Mouse (Mus musculus) ES-Bruce4 (cell line): ENCODE measurements around the gene Phf7. TPM values are rescaled to one million over a fixed set of nuclear protein-coding genes. Genes with fewer than 3 reads are reported as not detected.

Experiments
- H3K27ac ChIP-seq: 2 replicates; pipeline ENCODE4 v1.5.1; 2012; ENCODE audit warnings: low read length, inconsistent platforms; ENCODE audit not compliant: insufficient read depth
- H3K27me3 ChIP-seq: 2 replicates; pipeline ENCODE4 v1.6.1; 2012; ENCODE audit warnings: mild to moderate bottlenecking, low read length, inconsistent platforms; ENCODE audit not compliant: control insufficient read depth, poor library complexity, insufficient read depth, severe bottlenecking
- H3K36me3 ChIP-seq: 2 replicates; pipeline ENCODE4 v1.6.1; 2012; ENCODE audit warnings: inconsistent platforms, mild to moderate bottlenecking, low read length, moderate library complexity; ENCODE audit not compliant: control insufficient read depth, poor library complexity, insufficient read depth, severe bottlenecking
- H3K4me1 ChIP-seq: one replicate; pipeline ENCODE4 v1.8.1; 2011; ENCODE audit warnings: low read length; ENCODE audit not compliant: control insufficient read depth, insufficient read depth
- H3K4me3 ChIP-seq: 2 replicates; pipeline ENCODE4 v1.5.1; 2011; ENCODE audit warnings: low read depth, mild to moderate bottlenecking, low read length
- H3K9ac ChIP-seq: 2 replicates; pipeline ENCODE4 v1.6.1; 2012; ENCODE audit warnings: low read depth, mild to moderate bottlenecking, inconsistent platforms; ENCODE audit not compliant: poor library complexity, severe bottlenecking
- H3K9me3 ChIP-seq: replicated peaks from 2 replicates; pipeline ENCODE4 v1.6.1; 2012; ENCODE audit warnings: mild to moderate bottlenecking, low read length, inconsistent platforms; ENCODE audit not compliant: control insufficient read depth, poor library complexity, insufficient read depth, severe bottlenecking
- CTCF ChIP-seq: IDR thresholded peaks from one replicate; pipeline ENCODE4 v1.8.1; 2011; ENCODE audit warnings: low read depth, low read length
- EP300 ChIP-seq: IDR thresholded peaks from 2 replicates; pipeline ENCODE4 v1.6.1; 2011; ENCODE audit warnings: low read depth, low read length; ENCODE audit not compliant: insufficient read depth
- POLR2A ChIP-seq: IDR thresholded peaks from one replicate; pipeline ENCODE4 v1.8.1; 2011; ENCODE audit warnings: low read length; ENCODE audit not compliant: insufficient read depth
- polyA plus RNA-seq: library from polyadenylated mRNA; stranded (reverse); fragments of >200 nt; gene quantifications from 2 replicates; pipeline ENCODE4 v1.2.4, GENCODE M21; 2011; ENCODE audit warnings: low read depth; ENCODE audit not compliant: missing spikeins, insufficient read depth, insufficient read length

Phf7 gene
- polyA plus RNA-seq, 1 experiment, result 15.3 TPM

DNA sequence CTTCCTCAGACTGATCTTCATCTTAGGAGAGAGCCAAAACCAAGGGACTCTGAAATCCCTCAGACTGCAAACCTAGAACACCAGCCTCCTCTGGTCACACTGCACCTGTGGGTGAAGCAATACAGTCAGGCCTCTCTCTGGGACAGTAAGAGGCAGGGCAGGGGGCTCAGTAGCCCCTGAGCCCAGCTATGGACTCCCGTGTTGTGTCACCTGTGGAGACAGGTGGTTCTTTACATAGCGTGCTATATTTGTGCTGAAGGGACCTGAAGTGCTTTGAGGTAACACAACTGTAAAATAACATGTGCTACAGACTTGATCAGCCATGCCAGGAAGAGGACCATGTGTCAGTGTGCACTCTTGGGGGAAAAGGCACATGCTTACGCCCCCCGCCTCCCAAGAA lies 55.6 kb downstream of the Phf7 start:
- Histone ChIP-seq H3K9ac (no peak overlapping the region), H3K27ac (no peak overlapping the region), H3K36me3 (peaks cover 42% of the 10 kb centered on the region), H3K9me3 (no peaks in the 10 kb centered on the region), H3K4me1 (no peaks in the 10 kb centered on the region), H3K27me3 (no peaks in the 10 kb centered on the region), H3K4me3 (no peak overlapping the region)
- no peak for TF ChIP-seq CTCF
- no peak for TF ChIP-seq EP300
- TF ChIP-seq POLR2A, result no peak

DNA sequence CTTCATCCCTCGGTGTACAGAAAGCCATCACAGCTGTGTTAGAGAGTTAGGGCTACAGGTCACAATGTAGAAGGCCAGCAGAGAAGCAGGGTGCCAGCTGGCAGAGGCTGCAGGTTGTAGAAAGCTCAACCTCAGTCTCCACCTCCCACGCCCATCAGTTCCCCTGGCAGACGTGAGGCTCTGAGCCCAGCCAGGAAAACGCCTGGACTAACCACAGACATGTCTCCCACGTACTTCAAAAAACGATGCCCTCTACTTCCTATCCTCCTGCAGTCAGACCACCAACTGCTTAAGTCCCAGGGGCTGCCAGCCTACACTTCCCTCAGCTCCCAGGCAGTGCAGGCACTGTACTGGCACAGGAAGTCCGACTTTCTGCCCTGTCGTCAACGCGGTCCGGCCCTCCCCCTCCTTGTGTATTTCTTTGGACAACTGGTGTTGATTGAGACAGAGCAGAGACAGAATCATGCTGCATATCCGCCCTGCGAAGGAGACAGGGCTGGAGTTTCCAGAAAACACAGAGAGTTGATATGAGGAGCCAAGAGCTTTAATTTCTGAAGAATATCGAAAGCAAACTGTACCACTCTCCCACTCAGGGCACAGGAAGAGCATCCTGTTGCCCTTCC lies 56.1 kb downstream of the Phf7 start:
- peaks cover 47% of the 10 kb centered on the region for H3K36me3 ChIP-seq
- H3K4me1 ChIP-seq, result no peaks in the 10 kb centered on the region

DNA sequence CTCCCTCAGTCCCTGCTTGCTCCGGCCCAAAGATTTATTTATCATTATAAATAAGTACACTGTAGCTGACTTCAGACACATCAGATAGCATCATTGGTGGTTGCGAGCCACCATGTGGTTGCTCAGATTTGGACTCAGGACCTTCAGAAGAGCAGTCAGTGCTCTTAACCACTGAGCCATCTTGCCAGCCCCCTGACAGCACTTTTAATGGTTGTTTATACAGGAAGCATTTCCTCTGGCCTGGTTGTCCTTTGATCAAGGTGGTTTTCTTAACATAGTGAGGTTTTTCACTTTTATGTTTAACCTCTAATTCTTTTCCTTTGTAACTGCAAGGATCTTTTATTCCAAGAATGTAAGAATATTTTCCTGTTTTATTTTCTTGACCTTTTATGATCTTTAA lies 56.7 kb downstream of the Phf7 start:
- H3K27ac ChIP-seq, result no peak overlapping the region
- H3K27me3 ChIP-seq, result no peaks in the 10 kb centered on the region
- no peak overlapping the region for H3K9ac ChIP-seq
- H3K36me3 ChIP-seq, result peaks cover 47% of the 10 kb centered on the region
- H3K4me1 ChIP-seq, result no peaks in the 10 kb centered on the region
- H3K9me3 ChIP-seq, result no peaks in the 10 kb centered on the region
- no peak overlapping the region for H3K4me3 ChIP-seq
- TF ChIP-seq CTCF (no peak), POLR2A (no peak), EP300 (no peak)

More for the DNA sequence above, 56.1 kb downstream of the Phf7 start:
- no peaks in the 10 kb centered on the region for H3K27me3 ChIP-seq
- TF ChIP-seq EP300, result no peak
- no peak for TF ChIP-seq POLR2A
- no peak for TF ChIP-seq CTCF
- no peak overlapping the region for H3K4me3 ChIP-seq
- no peak overlapping the region for H3K27ac ChIP-seq
- no peaks in the 10 kb centered on the region for H3K9me3 ChIP-seq
- H3K9ac ChIP-seq, result no peak overlapping the region

DNA sequence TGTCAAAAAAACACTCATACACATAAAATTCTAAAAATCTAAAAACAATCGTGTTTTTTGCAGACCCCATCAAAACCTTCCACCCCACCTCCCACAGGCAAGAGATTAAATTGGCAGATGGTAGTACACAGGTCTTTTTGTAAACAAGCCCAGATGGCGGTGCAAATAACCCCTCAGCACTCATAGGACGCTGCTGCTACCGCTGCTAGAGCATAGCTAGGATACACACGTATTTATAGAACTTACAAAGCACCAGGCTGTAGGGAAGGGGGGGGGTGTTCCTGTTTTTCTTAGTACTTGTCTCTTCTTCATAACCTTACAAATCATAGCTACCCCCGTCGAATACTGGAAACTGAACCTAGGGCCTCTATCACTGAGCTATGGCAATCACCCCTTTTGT lies 57.3 kb downstream of the Phf7 start:
- no peak overlapping the region for H3K4me3 ChIP-seq
- H3K9me3 ChIP-seq, result no peaks in the 10 kb centered on the region
- H3K4me1 ChIP-seq, result no peaks in the 10 kb centered on the region
- peaks cover 49% of the 10 kb centered on the region for H3K36me3 ChIP-seq
- no peak overlapping the region for H3K27ac ChIP-seq
- no peak overlapping the region for H3K9ac ChIP-seq
- no peak for TF ChIP-seq POLR2A
- TF ChIP-seq EP300, result no peak
- no peak for TF ChIP-seq CTCF
- H3K27me3 ChIP-seq, result no peaks in the 10 kb centered on the region

DNA sequence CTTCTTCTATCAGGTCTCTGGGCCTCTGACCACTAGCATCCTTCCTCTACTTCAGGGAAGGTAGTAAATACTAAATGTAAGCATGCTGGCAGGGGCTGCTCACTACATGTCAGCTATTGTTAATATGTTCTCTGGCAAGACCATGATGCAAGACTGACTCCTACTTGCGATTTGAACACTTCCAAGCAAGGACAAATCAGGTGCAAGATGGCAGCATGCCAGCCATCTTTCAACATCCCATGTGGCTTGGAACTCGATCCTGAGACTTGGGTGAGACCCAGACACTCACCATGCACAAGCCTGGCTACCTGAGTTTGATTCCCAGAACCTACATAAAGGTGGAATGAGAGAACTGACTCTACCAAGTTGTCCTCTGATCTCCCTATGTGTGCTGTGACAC lies 59.2 kb downstream of the Phf7 start:
- Histone ChIP-seq H3K9ac (no peak overlapping the region), H3K36me3 (peaks cover 57% of the 10 kb centered on the region), H3K27ac (no peak overlapping the region), H3K4me3 (no peak overlapping the region), H3K4me1 (no peaks in the 10 kb centered on the region), H3K27me3 (no peaks in the 10 kb centered on the region), H3K9me3 (no peaks in the 10 kb centered on the region)
- TF ChIP-seq CTCF, result no peak
- no peak for TF ChIP-seq EP300
- TF ChIP-seq POLR2A, result no peak

DNA sequence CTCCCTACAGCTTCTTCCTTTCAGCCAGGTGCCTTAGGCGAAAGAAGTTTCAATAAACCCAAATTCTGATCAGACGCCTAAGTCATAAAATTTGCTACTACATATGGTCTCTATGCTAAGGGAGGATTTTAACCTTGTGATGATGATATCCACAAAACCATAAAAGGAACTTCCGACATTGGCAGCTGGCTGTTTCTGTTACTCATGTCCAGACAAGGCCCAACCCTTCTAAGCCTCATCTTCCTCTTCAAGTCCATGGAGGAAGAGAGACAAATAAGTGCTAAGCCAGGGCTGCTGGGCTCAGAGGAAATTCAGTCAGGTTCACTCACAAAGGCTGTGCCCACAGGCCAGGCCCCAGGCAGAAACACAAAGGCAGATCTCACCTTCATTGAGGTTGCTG lies 61.8 kb downstream of the Phf7 start:
- Histone ChIP-seq H3K36me3 (peaks cover 71% of the 10 kb centered on the region), H3K4me1 (no peaks in the 10 kb centered on the region), H3K4me3 (no peak overlapping the region), H3K9me3 (no peaks in the 10 kb centered on the region), H3K9ac (no peak overlapping the region), H3K27ac (no peak overlapping the region), H3K27me3 (no peaks in the 10 kb centered on the region)
- no peak for TF ChIP-seq EP300
- no peak for TF ChIP-seq POLR2A
- TF ChIP-seq CTCF, result no peak
